Mouse (Mus musculus): ENCODE data around the gene Palm2. TPM values are rescaled to one million over a fixed set of nuclear protein-coding genes. Genes with fewer than 3 reads are reported as not detected.

Palm2 gene
- total and polyA plus RNA-seq, 2 experiments from 2014 or later = 26.4 to 33.1 TPM

- no peak for TF ChIP-seq CTCF (IDR thresholded peaks at IDR 0.05)
- Histone ChIP-seq H3K9me3 (ENCODE audit: low read length) (no peaks in the 10 kb centered on the region), H3K36me3 (ENCODE audit: insufficient read depth, low read length) (0 out of 2 replicates have a peak, but pooled peaks cover 3% of the 10 kb centered on the region), H3K27ac (ENCODE audit: low read depth, low read length) (no peak overlapping the region), H3K27me3 (ENCODE audit: insufficient read depth, low read length) (no peaks in the 10 kb centered on the region), H3K4me1 (ENCODE audit: insufficient read depth, low read length) (peaks cover 14% of the 10 kb centered on the region; the same call in 1 of the 2 replicates), H3K9ac (replicated peaks; ENCODE audit: low read length, poor library complexity, severe bottlenecking) (no peak overlapping the region), H3K4me3 (ENCODE audit: low read depth, low read length) (no peak overlapping the region), H3K4me2 (ENCODE audit: low read depth, low read length, poor library complexity, severe bottlenecking) (no peak overlapping the region)
- DNase-seq (ENCODE audit: low spot score) (no peak), ATAC-seq (ENCODE audit: low FRiP score) (no peak)
- WGBS = 71% methylated on average over 3 of the region's 3 CpGs
Observed at GRCm38 (mm10) chr4:57640971-57641370, 206.9 kb downstream of the Palm2 start.

- Histone ChIP-seq H3K27ac (ENCODE audit: low read depth, low read length) (no peak overlapping the region), H3K27me3 (ENCODE audit: insufficient read depth, low read length) (no peaks in the 10 kb centered on the region), H3K9ac (replicated peaks; ENCODE audit: low read length, poor library complexity, severe bottlenecking) (no peak overlapping the region), H3K36me3 (ENCODE audit: insufficient read depth, low read length) (peaks cover 13% of the 10 kb centered on the region; the same call in 1 of the 2 replicates), H3K9me3 (ENCODE audit: low read length) (no peaks in the 10 kb centered on the region), H3K4me3 (ENCODE audit: low read depth, low read length) (no peak overlapping the region), H3K4me1 (ENCODE audit: insufficient read depth, low read length) (no peaks in the 10 kb centered on the region), H3K4me2 (ENCODE audit: low read depth, low read length, poor library complexity, severe bottlenecking) (no peak overlapping the region)
- no peak for ATAC-seq (ENCODE audit: low FRiP score)
- DNase-seq (ENCODE audit: low spot score) = no peak
- TF ChIP-seq CTCF (IDR thresholded peaks at IDR 0.05) = no peak
- WGBS = 75% methylated on average over 1 of the region's 1 CpGs
Observed at GRCm38 (mm10) chr4:57650994-57651393, 216.9 kb downstream of the Palm2 start.

GRCm38 (mm10) chr4:57651547-57651946, 217.5 kb downstream of the Palm2 start:
- no peak for DNase-seq (ENCODE audit: low spot score)
- Histone ChIP-seq H3K27ac (ENCODE audit: low read depth, low read length) (no peak overlapping the region), H3K9me3 (ENCODE audit: low read length) (no peaks in the 10 kb centered on the region), H3K36me3 (ENCODE audit: insufficient read depth, low read length) (peaks cover 13% of the 10 kb centered on the region; the same call in 1 of the 2 replicates), H3K27me3 (ENCODE audit: insufficient read depth, low read length) (no peaks in the 10 kb centered on the region), H3K4me2 (ENCODE audit: low read depth, low read length, poor library complexity, severe bottlenecking) (no peak overlapping the region), H3K4me3 (ENCODE audit: low read depth, low read length) (no peak overlapping the region), H3K4me1 (ENCODE audit: insufficient read depth, low read length) (no peaks in the 10 kb centered on the region), H3K9ac (replicated peaks; ENCODE audit: low read length, poor library complexity, severe bottlenecking) (no peak overlapping the region)
- WGBS = 83% methylated on average over 8 of the region's 8 CpGs
- no peak for TF ChIP-seq CTCF (IDR thresholded peaks at IDR 0.05)
- ATAC-seq (ENCODE audit: low FRiP score) = no peak

- no peak for ATAC-seq (ENCODE audit: low FRiP score)
- H3K27ac ChIP-seq (ENCODE audit: low read depth, low read length) = no peak overlapping the region
- H3K27me3 ChIP-seq (ENCODE audit: insufficient read depth, low read length) = no peaks in the 10 kb centered on the region
- no peaks in the 10 kb centered on the region for H3K4me1 ChIP-seq (ENCODE audit: insufficient read depth, low read length)
- no peaks in the 10 kb centered on the region for H3K9me3 ChIP-seq (ENCODE audit: low read length)
- DNase-seq (ENCODE audit: low spot score) = no peak
- H3K4me3 ChIP-seq (ENCODE audit: low read depth, low read length) = no peak overlapping the region
- 83% methylated on average over 5 of the region's 5 CpGs for WGBS
- H3K9ac ChIP-seq (replicated peaks; ENCODE audit: low read length, poor library complexity, severe bottlenecking) = no peak overlapping the region
- TF ChIP-seq CTCF (IDR thresholded peaks at IDR 0.05) = no peak
- peaks cover 19% of the 10 kb centered on the region for H3K36me3 ChIP-seq (ENCODE audit: insufficient read depth, low read length)
- no peak overlapping the region for H3K4me2 ChIP-seq (ENCODE audit: low read depth, low read length, poor library complexity, severe bottlenecking)
Observed at GRCm38 (mm10) chr4:57652185-57652904, 218.3 kb downstream of the Palm2 start.

- no peak overlapping the region for H3K9ac ChIP-seq (replicated peaks; ENCODE audit: low read length, poor library complexity, severe bottlenecking)
- no peak overlapping the region for H3K4me3 ChIP-seq (ENCODE audit: low read depth, low read length)
- no peak for TF ChIP-seq CTCF (IDR thresholded peaks at IDR 0.05)
- peaks cover 6% of the 10 kb centered on the region; the same call in 1 of the 2 replicates for H3K4me1 ChIP-seq (ENCODE audit: insufficient read depth, low read length)
- H3K27me3 ChIP-seq (ENCODE audit: insufficient read depth, low read length) = no peaks in the 10 kb centered on the region
- H3K36me3 ChIP-seq (ENCODE audit: insufficient read depth, low read length) = peaks cover 6% of the 10 kb centered on the region; the same call in 1 of the 2 replicates
- H3K9me3 ChIP-seq (ENCODE audit: low read length) = no peaks in the 10 kb centered on the region
- no peak for DNase-seq (ENCODE audit: low spot score)
- H3K27ac ChIP-seq (ENCODE audit: low read depth, low read length) = no peak overlapping the region
- ATAC-seq (ENCODE audit: low FRiP score) = no peak
- 72% methylated on average over 1 of the region's 1 CpGs for WGBS
- no peak overlapping the region for H3K4me2 ChIP-seq (ENCODE audit: low read depth, low read length, poor library complexity, severe bottlenecking)
Observed at GRCm38 (mm10) chr4:57655966-57656365, 221.9 kb downstream of the Palm2 start.

GRCm38 (mm10) chr4:57656388-57656787, 222.3 kb downstream of the Palm2 start:
- no peak for ATAC-seq (ENCODE audit: low FRiP score)
- H3K4me2 ChIP-seq (ENCODE audit: low read depth, low read length, poor library complexity, severe bottlenecking) = no peak overlapping the region
- peaks cover 6% of the 10 kb centered on the region; the same call in 1 of the 2 replicates for H3K36me3 ChIP-seq (ENCODE audit: insufficient read depth, low read length)
- no peaks in the 10 kb centered on the region for H3K27me3 ChIP-seq (ENCODE audit: insufficient read depth, low read length)
- H3K9ac ChIP-seq (replicated peaks; ENCODE audit: low read length, poor library complexity, severe bottlenecking) = no peak overlapping the region
- no peaks in the 10 kb centered on the region for H3K9me3 ChIP-seq (ENCODE audit: low read length)
- WGBS = 86% methylated on average over 12 of the region's 12 CpGs
- no peak overlapping the region for H3K4me3 ChIP-seq (ENCODE audit: low read depth, low read length)
- H3K27ac ChIP-seq (ENCODE audit: low read depth, low read length) = no peak overlapping the region
- TF ChIP-seq CTCF (IDR thresholded peaks at IDR 0.05) = no peak
- H3K4me1 ChIP-seq (ENCODE audit: insufficient read depth, low read length) = peaks cover 6% of the 10 kb centered on the region; the same call in 1 of the 2 replicates
- no peak for DNase-seq (ENCODE audit: low spot score)
